Mouse (Mus musculus): ENCODE data around the gene Esyt2. TPM values are rescaled to one million over a fixed set of nuclear protein-coding genes. Genes with fewer than 3 reads are reported as not detected.

The Esyt2 gene
- polyA plus RNA-seq, 1 experiment from 2014 or later = 9.9 TPM

- ATAC-seq (ENCODE audit: extremely low read depth, insufficient number of reproducible peaks, low FRiP score, low TSS enrichment) = no peak
- Histone ChIP-seq H3K27ac (replicated peaks) (no peak overlapping the region), H3K4me2 (no peak overlapping the region), H3K36me3 (peaks cover 68% of the 10 kb centered on the region), H3K9me3 (no peaks in the 10 kb centered on the region), H3K4me3 (no peak overlapping the region), H3K4me1 (no peaks in the 10 kb centered on the region), H3K9ac (no peak overlapping the region), H3K27me3 (replicated peaks) (no peaks in the 10 kb centered on the region)
Measured at GRCm38 (mm10) chr12:116362091-116362490, 81.1 kb downstream of the Esyt2 start.

DNA sequence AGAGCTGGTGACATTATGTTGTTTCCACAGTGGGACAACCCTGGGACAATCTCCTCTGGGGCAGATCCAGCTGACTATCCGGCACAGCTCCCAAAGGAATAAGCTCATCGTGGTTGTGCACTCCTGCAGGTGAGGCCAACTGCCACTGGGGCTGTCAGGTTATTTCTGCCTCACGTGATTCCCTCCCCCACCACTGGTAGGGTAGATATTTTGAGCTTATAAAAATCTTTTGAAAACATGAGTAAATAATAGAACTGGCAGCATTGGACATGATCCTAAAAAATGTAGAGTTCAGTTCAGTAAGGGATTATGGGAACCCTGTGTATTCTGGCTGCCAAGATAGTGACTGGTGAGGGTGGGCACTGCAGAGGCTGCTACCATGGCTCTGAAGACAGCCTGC lies 85.9 kb downstream of the Esyt2 start:
- Histone ChIP-seq H3K9me3 (no peaks in the 10 kb centered on the region), H3K27me3 (replicated peaks) (no peaks in the 10 kb centered on the region), H3K4me3 (no peak overlapping the region), H3K4me2 (no peak overlapping the region), H3K27ac (replicated peaks) (no peak overlapping the region), H3K4me1 (no peaks in the 10 kb centered on the region), H3K9ac (no peak overlapping the region), H3K36me3 (peaks cover 64% of the 10 kb centered on the region)
- no peak for ATAC-seq (ENCODE audit: extremely low read depth, insufficient number of reproducible peaks, low FRiP score, low TSS enrichment)
- WGBS = 84% methylated on average over 3 of the region's 3 CpGs

GRCm38 (mm10) chr12:116367346-116367745 lies 86.3 kb downstream of the Esyt2 start:
- H3K27ac ChIP-seq (replicated peaks) = no peak overlapping the region
- H3K27me3 ChIP-seq (replicated peaks) = no peaks in the 10 kb centered on the region
- no peaks in the 10 kb centered on the region for H3K9me3 ChIP-seq
- no peak for ATAC-seq (ENCODE audit: extremely low read depth, insufficient number of reproducible peaks, low FRiP score, low TSS enrichment)
- H3K4me3 ChIP-seq = no peak overlapping the region
- H3K36me3 ChIP-seq = peaks cover 64% of the 10 kb centered on the region
- H3K9ac ChIP-seq = no peak overlapping the region
- WGBS = 84% methylated on average over 2 of the region's 2 CpGs
- H3K4me1 ChIP-seq = no peaks in the 10 kb centered on the region
- H3K4me2 ChIP-seq = no peak overlapping the region

DNA sequence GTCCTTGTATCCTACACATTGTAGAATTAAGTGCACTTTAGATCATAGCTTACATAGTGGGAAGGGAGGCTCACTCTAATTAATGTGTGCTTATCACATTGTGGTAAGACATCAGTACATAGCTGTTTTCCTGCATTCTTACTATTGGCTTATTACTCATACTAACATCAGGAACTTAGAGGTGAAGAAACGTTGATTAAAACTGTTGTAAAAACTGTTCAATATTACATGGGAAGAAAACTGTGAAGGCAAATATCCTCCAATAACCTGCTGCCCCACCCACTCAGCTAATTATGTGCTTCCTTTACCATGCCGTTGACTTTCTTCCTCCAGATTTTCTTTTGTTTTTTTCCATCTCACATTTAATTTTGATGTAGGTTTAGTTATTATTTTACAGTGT lies 87.9 kb downstream of the Esyt2 start:
- Histone ChIP-seq H3K4me1 (no peaks in the 10 kb centered on the region), H3K9me3 (no peaks in the 10 kb centered on the region), H3K27ac (replicated peaks) (no peak overlapping the region), H3K4me3 (no peak overlapping the region), H3K4me2 (no peak overlapping the region), H3K36me3 (peaks cover 62% of the 10 kb centered on the region), H3K27me3 (replicated peaks) (no peaks in the 10 kb centered on the region), H3K9ac (no peak overlapping the region)
- 69% methylated on average over 2 of the region's 2 CpGs for WGBS
- ATAC-seq (ENCODE audit: extremely low read depth, insufficient number of reproducible peaks, low FRiP score, low TSS enrichment) = no peak

DNA sequence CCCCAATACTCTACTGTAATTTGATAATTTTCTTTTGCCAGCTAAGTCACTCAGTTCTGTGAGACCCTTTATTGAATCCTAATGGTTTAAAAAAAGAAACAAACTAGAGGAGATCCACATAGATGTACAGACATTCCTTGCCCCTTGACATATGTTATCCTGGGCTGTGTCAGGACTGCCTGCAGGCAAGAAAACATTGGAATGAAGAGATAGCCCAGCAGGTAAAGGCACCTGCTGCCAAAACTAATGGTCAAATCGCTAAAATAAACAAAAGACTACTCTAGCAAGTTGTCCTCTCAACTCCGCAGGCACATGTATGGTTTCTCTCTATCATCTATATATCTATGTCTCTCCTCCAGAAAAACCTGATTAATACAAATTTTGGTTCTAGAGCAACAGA lies 102.1 kb downstream of the Esyt2 start:
- H3K4me2 ChIP-seq = no peak overlapping the region
- no peak overlapping the region for H3K9ac ChIP-seq
- no peaks in the 10 kb centered on the region for H3K9me3 ChIP-seq
- H3K27me3 ChIP-seq (replicated peaks) = no peaks in the 10 kb centered on the region
- ATAC-seq (ENCODE audit: extremely low read depth, insufficient number of reproducible peaks, low FRiP score, low TSS enrichment) = no peak
- H3K27ac ChIP-seq (replicated peaks) = no peak overlapping the region
- H3K4me3 ChIP-seq = no peak overlapping the region
- 72% methylated on average over 2 of the region's 2 CpGs for WGBS
- H3K36me3 ChIP-seq = peaks cover 12% of the 10 kb centered on the region
- H3K4me1 ChIP-seq = peaks cover 3% of the 10 kb centered on the region; the same call in 1 of the 2 replicates

GRCm38 (mm10) chr12:116383995-116384394 lies 103.0 kb downstream of the Esyt2 start:
- Histone ChIP-seq H3K9ac (no peak overlapping the region), H3K36me3 (peaks cover 12% of the 10 kb centered on the region), H3K4me1 (peaks cover 3% of the 10 kb centered on the region; the same call in 1 of the 2 replicates), H3K27me3 (replicated peaks) (no peaks in the 10 kb centered on the region), H3K4me3 (no peak overlapping the region), H3K4me2 (no peak overlapping the region), H3K9me3 (no peaks in the 10 kb centered on the region), H3K27ac (replicated peaks) (no peak overlapping the region)
- ATAC-seq (ENCODE audit: extremely low read depth, insufficient number of reproducible peaks, low FRiP score, low TSS enrichment) = no peak

DNA sequence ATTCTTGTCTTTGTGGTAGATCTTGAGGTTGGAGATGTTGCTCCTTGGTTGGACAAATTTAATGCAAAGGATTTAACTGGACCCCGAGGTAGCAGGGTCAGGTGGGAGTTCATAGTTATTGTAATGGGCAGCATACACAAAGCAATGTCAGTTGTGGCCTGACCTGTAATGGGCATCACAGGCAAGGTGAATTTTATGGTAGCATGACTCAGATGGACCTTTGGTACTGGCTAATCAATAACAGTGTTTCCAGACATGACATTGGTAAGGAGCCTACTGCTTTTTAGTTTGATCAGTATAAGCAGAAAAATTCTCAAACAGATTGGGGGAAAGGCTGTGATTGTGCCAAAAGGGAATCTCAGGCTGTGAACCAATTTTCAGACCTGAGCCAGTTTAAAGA lies 105.8 kb downstream of the Esyt2 start:
- Histone ChIP-seq H3K27me3 (replicated peaks) (no peaks in the 10 kb centered on the region), H3K9ac (no peak overlapping the region), H3K36me3 (no peaks in the 10 kb centered on the region), H3K4me1 (peaks cover 11% of the 10 kb centered on the region; the same call in 1 of the 2 replicates), H3K9me3 (no peaks in the 10 kb centered on the region), H3K4me3 (no peak overlapping the region), H3K27ac (replicated peaks) (no peak overlapping the region), H3K4me2 (no peak overlapping the region)
- 59% methylated on average over 1 of the region's 1 CpGs for WGBS
- ATAC-seq (ENCODE audit: extremely low read depth, insufficient number of reproducible peaks, low FRiP score, low TSS enrichment) = no peak

- no peak overlapping the region for H3K4me3 ChIP-seq
Measured at GRCm38 (mm10) chr12:116389868-116390267, 108.9 kb downstream of the Esyt2 start.

DNA sequence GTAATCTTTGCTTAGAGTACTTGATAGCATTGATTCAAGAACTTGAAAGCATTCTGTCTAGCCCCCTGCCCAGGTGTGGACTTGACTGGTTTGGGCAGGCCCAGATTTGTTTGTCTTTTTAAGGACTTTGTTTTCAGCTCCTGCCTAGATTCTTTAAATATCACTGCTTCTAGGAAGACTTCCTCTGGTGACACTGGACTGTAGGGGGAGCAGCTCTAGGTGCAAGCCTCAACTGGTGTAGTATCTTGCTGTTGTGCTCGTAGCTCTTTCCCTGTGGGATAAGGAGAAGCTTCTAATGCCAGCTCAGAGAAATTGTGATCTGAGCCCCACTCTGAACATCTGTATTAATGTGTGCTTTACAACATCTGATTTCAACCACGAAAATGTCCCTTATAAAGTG lies 113.3 kb downstream of the Esyt2 start:
- Histone ChIP-seq H3K4me1 (peaks cover 8% of the 10 kb centered on the region; the same call in 1 of the 2 replicates), H3K27me3 (replicated peaks) (no peaks in the 10 kb centered on the region), H3K9ac (no peak overlapping the region), H3K9me3 (no peaks in the 10 kb centered on the region), H3K4me2 (no peak overlapping the region), H3K4me3 (no peak overlapping the region), H3K36me3 (0 out of 2 replicates have a peak, but pooled peaks cover 2% of the 10 kb centered on the region), H3K27ac (replicated peaks) (no peak overlapping the region)
- ATAC-seq (ENCODE audit: extremely low read depth, insufficient number of reproducible peaks, low FRiP score, low TSS enrichment) = no peak
- WGBS = 67% methylated on average over 2 of the region's 2 CpGs

More at GRCm38 (mm10) chr12:116389868-116390267, 108.9 kb downstream of the Esyt2 start:
- Histone ChIP-seq H3K4me1 (peaks cover 8% of the 10 kb centered on the region; the same call in 1 of the 2 replicates), H3K9ac (no peak overlapping the region), H3K36me3 (no peaks in the 10 kb centered on the region), H3K9me3 (no peaks in the 10 kb centered on the region), H3K4me2 (no peak overlapping the region), H3K27ac (replicated peaks) (peak overlapping the region; percentile 62), H3K27me3 (replicated peaks) (no peaks in the 10 kb centered on the region)
- ATAC-seq (ENCODE audit: extremely low read depth, insufficient number of reproducible peaks, low FRiP score, low TSS enrichment) = no peak
- WGBS = 11% methylated on average over 1 of the region's 1 CpGs

GRCm38 (mm10) chr12:116395312-116395711 lies 114.3 kb downstream of the Esyt2 start:
- Histone ChIP-seq H3K4me2 (no peak overlapping the region), H3K4me3 (no peak overlapping the region), H3K27ac (replicated peaks) (no peak overlapping the region), H3K4me1 (peaks cover 1% of the 10 kb centered on the region; the same call in 1 of the 2 replicates), H3K9me3 (no peaks in the 10 kb centered on the region), H3K9ac (no peak overlapping the region), H3K36me3 (0 out of 2 replicates have a peak, but pooled peaks cover 3% of the 10 kb centered on the region), H3K27me3 (replicated peaks) (no peaks in the 10 kb centered on the region)
- ATAC-seq (ENCODE audit: extremely low read depth, insufficient number of reproducible peaks, low FRiP score, low TSS enrichment) = no peak
- whole genome bisulfite sequencing = 81% methylated on average over 2 of the region's 2 CpGs

- WGBS = 59% methylated on average over 2 of the region's 2 CpGs
- ATAC-seq (ENCODE audit: extremely low read depth, insufficient number of reproducible peaks, low FRiP score, low TSS enrichment) = no peak
Measured at GRCm38 (mm10) chr12:116396072-116396695, 115.2 kb downstream of the Esyt2 start.

DNA sequence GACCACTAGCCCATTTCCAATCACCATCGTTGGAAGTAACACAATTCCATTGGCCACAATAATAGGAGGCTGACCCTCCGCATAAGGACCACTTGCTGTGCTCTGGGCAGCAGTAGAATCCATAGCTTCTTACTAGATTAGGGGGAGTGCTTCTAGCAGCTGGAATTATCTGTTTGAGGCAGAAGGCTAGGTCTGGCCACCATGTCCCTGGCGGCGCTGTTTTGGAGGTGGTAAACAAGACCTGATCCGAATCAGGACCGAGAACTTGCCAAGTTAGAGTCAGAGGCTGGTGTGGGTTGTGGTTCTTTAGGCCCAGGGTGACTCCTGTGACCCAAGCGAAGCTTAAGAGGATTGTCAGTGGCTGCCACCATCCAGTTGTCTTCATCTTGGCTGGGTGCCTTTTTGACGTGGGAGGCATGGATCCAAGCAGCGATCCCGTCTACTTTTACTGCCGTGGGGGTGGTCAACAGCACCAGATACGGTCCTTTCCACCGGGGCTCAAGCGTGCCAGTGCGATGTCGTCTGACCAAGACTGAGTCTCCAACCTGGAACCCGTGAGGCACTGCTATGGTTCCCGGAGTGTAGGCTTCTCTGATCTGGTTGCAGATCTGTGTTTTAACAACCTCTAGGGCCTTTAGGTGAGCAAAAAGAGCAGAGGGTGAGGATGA lies 123.2 kb downstream of the Esyt2 start:
- WGBS = 89% methylated on average over 18 of the region's 18 CpGs
- H3K4me3 ChIP-seq = peak overlapping the region; percentile 77
- peak overlapping the region; percentile 79; the same call in 1 of the 2 replicates for H3K9ac ChIP-seq
- H3K36me3 ChIP-seq = peaks cover 47% of the 10 kb centered on the region
- peaks cover 30% of the 10 kb centered on the region for H3K9me3 ChIP-seq
- H3K27me3 ChIP-seq (replicated peaks) = no peaks in the 10 kb centered on the region
- peaks cover 17% of the 10 kb centered on the region for H3K4me1 ChIP-seq
- no peak overlapping the region for H3K27ac ChIP-seq (replicated peaks)
- no peak for ATAC-seq (ENCODE audit: extremely low read depth, insufficient number of reproducible peaks, low FRiP score, low TSS enrichment)
- peak overlapping the region; percentile 95 for H3K4me2 ChIP-seq

More at GRCm38 (mm10) chr12:116396072-116396695, 115.2 kb downstream of the Esyt2 start:
- 0 out of 2 replicates have a peak, but pooled peaks cover 3% of the 10 kb centered on the region for H3K36me3 ChIP-seq
- H3K4me2 ChIP-seq = no peak overlapping the region
- no peaks in the 10 kb centered on the region for H3K27me3 ChIP-seq (replicated peaks)
- no peak overlapping the region for H3K9ac ChIP-seq
- no peak overlapping the region for H3K4me3 ChIP-seq
- H3K4me1 ChIP-seq = no peaks in the 10 kb centered on the region
- no peaks in the 10 kb centered on the region for H3K9me3 ChIP-seq
- H3K27ac ChIP-seq (replicated peaks) = no peak overlapping the region

All from heart, embryonic 13.5 days (tissue).